Mouse (Mus musculus) embryonic facial prominence, embryonic 11.5 days (tissue): Measurements from ENCODE around the gene Hist1h3f. TPM values are rescaled to one million over a fixed set of nuclear protein-coding genes. Genes with fewer than 3 reads are reported as not detected.

Source experiments
- ATAC-seq: fragments of 200-750 bp; cut with Nextera tagmentation; replicated peaks from 2 replicates; pipeline ENCODE4 v1.8.0; 2017; ENCODE audit warnings: low read depth; ENCODE audit not compliant: insufficient number of reproducible peaks, low FRiP score, low TSS enrichment
- DNase-seq: peaks from one replicate; pipeline ENCODE4 v3.0.0-alpha.2; 2015; ENCODE audit warnings: low spot score
- H3K27ac ChIP-seq: fragments of 300-500 bp; sonication (generic); replicated peaks from 2 replicates; pipeline ENCODE4 v1.5.1; 2014; ENCODE audit warnings: mild to moderate bottlenecking, low read depth, low read length, control low read depth
- H3K27me3 ChIP-seq: fragments of 300-500 bp; sonication (generic); 2 replicates; pipeline ENCODE4 v1.6.1; 2014; ENCODE audit warnings: mild to moderate bottlenecking, low read length, moderate library complexity, mixed read lengths; ENCODE audit not compliant: control insufficient read depth, insufficient read depth
- H3K36me3 ChIP-seq: fragments of 300-500 bp; sonication (generic); replicated peaks from 2 replicates; pipeline ENCODE4 v1.6.1; 2014; ENCODE audit warnings: low read depth, mild to moderate bottlenecking, low read length, moderate library complexity, mixed read lengths; ENCODE audit not compliant: control insufficient read depth, insufficient read depth
- H3K4me1 ChIP-seq: fragments of 300-500 bp; sonication (generic); 2 replicates; pipeline ENCODE4 v1.6.1; 2014; ENCODE audit warnings: low read length, mixed read lengths; ENCODE audit not compliant: control insufficient read depth, insufficient read depth
- H3K4me2 ChIP-seq: fragments of 300-500 bp; sonication (generic); 2 replicates; pipeline ENCODE4 v1.6.1; 2014; ENCODE audit warnings: low read depth, mild to moderate bottlenecking, control low read depth, low read length, moderate library complexity
- H3K4me3 ChIP-seq: fragments of 300-500 bp; sonication (generic); 2 replicates; pipeline ENCODE4 v1.5.1; 2014; ENCODE audit warnings: low read depth, low read length, control low read depth
- H3K9ac ChIP-seq: fragments of 300-500 bp; sonication (generic); replicated peaks from 2 replicates; pipeline ENCODE4 v1.6.1; 2014; ENCODE audit warnings: mild to moderate bottlenecking, control low read depth, low read length
- H3K9me3 ChIP-seq: fragments of 300-500 bp; sonication (generic); replicated peaks from 2 replicates; pipeline ENCODE4 v1.6.1; 2016; ENCODE audit warnings: mild to moderate bottlenecking, low read length, inconsistent platforms, mixed read lengths; ENCODE audit not compliant: control insufficient read depth
- WGBS: fragments of 180-500 bp; shearing (Covaris S2); extraction: QIAGEN DNeasy Blood & Tissue Kit; methylation state at CpG from one replicate; pipeline ENCODE4 v1.1.7; 2014; 5-methylcytosine and 5-hydroxymethylcytosine counted together
- polyA plus RNA-seq: library from polyadenylated mRNA; unstranded; fragments of >200 nt; fragmentation: Nextera tagmentation; extraction: Ambion mirVana; gene quantifications from 2 replicates; pipeline ENCODE4 v1.2.1, GENCODE M21; 2014

The Hist1h3f gene
- polyA plus RNA-seq, result 1.2 and 1.5 TPM in 2 replicates

DNA sequence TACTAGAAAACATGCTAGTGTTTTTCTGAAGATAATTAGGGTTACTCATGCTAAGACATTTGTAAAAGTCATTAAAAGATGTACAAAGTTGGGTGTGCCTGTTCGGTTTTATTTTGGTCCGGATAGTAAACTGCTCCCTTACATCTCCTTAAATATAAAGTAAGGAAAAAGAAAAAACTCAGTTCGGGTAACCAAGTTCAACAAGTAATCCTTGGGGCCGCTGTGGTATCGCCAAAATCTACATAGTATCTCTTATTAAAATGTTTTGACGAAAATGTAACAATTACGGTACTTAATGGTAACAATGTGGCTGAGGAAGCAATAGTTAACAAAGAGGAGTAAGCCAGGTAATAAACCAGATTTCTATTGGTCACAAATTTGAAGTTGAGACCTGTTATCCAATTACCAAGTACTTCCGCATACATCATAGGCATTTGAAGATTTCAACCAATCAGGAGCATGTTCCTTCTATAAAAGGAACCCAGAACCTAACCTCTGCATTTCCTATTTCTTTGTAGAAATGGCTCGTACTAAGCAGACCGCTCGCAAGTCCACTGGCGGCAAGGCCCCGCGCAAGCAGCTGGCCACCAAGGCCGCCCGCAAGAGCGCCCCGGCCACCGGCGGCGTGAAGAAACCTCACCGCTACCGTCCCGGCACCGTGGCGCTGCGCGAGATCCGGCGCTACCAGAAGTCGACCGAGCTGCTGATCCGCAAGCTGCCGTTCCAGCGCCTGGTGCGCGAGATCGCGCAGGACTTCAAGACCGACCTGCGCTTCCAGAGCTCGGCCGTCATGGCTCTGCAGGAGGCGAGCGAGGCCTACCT is at the start of gene Hist1h3f:
TSS of gene Hist1h3f (plus strand) at position 88 of the 822 bp plus-strand sequence.
- Histone ChIP-seq H3K4me2 (peak within 1 kb of the TSS; percentile 70), H3K27me3 (no peaks in the 10 kb centered on the region), H3K27ac (peak within 1 kb of the TSS; percentile 83), H3K4me1 (no peaks in the 10 kb centered on the region), H3K4me3 (peak within 1 kb of the TSS; percentile 45), H3K36me3 (no peaks in the 10 kb centered on the region), H3K9ac (peak within 1 kb of the TSS; percentile 65), H3K9me3 (no peaks in the 10 kb centered on the region)
- WGBS, result under 1% methylated on average over 21 of the region's 45 CpGs
- DNase-seq, result peak; percentile 97
- peak; percentile 86 for ATAC-seq

DNA sequence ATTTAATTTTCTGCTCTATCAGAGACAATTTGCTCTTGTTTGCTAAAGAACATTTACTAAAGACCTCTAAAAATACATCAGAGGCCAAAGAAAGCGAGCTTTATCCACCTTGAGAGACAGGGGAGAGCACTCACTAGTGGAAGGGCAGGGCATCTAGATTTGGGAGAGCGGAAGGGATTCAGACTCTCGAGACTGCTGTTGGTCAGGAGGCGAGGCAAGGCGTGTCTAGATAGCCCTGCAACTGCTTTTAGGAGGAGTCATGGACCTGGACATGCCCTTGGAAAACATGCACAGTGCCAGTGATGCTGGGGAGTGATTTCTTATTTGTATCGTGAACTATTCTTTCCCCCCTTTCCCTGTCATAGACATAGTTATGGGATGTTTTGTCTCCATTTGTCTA is 48.3 kb upstream of the Hist1h3f start:
- Histone ChIP-seq H3K27ac (no peak overlapping the region), H3K9ac (no peak overlapping the region), H3K27me3 (no peaks in the 10 kb centered on the region), H3K9me3 (no peaks in the 10 kb centered on the region), H3K4me1 (no peaks in the 10 kb centered on the region), H3K4me2 (no peak overlapping the region), H3K4me3 (no peak overlapping the region), H3K36me3 (no peaks in the 10 kb centered on the region)
- DNase-seq (no peak), ATAC-seq (no peak)
- 77% methylated on average over 6 of the region's 6 CpGs for WGBS

DNA sequence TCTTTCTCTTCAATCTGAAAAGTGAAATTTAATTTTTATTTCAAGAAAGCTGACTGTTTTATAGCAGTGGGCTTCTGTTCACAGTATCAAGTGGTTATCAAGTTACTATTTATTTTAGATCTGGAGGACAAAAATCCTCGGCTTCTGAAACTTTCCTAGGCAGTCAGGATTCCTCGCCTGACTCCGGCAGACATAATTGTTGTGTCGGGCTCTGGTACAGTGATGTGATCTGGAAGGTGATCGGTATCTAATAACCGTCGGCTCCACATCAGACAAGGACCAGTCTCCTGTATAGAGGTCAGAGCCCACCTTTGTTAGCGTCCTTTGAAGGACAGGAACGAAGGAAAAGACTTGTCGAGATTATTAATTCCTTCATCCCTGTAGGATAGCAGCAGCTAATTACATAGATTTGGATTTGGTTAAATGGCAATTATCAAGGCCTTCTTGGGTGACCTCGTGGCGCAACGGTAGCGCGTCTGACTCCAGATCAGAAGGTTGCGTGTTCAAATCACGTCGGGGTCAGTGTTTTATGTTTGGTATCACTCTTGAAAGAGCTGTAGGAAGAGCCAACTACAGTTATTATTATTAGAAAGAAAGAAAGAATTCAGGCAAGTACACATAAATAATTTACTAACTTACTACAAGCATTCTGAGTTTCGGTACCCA is 46.1 kb upstream of the Hist1h3f start:
- 1% methylated on average over 19 of the region's 19 CpGs for WGBS
- no peaks in the 10 kb centered on the region for H3K27me3 ChIP-seq
- H3K4me2 ChIP-seq, result peak overlapping the region; percentile 27
- no peak overlapping the region for H3K27ac ChIP-seq
- DNase-seq (peak; percentile 74), ATAC-seq (no peak)
- H3K4me1 ChIP-seq, result no peaks in the 10 kb centered on the region
- H3K4me3 ChIP-seq, result peak overlapping the region; percentile 26
- H3K9me3 ChIP-seq, result no peaks in the 10 kb centered on the region
- H3K9ac ChIP-seq, result no peak overlapping the region
- H3K36me3 ChIP-seq, result no peaks in the 10 kb centered on the region

DNA sequence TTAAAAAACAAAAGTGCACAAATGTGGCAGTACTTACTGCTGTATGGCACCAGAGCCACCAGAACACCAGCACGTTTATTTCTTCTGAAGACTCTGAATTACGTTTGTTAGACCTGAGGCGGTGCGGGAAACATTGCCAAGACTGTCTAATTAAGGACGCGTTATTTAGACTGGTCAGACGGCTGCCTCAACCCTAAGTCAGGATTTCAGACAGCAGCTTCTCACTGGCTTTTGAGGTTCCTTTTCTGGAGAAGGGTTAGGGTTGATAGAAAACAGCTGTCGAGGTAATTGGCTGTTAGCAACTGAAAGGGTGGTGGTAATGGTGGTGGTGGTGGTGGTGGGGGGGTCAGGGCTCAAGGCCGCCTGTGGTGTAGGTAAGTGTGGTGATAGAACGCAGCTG is 45.2 kb upstream of the Hist1h3f start:
- Histone ChIP-seq H3K27me3 (no peaks in the 10 kb centered on the region), H3K9me3 (no peaks in the 10 kb centered on the region), H3K4me2 (peak overlapping the region; percentile 27), H3K27ac (no peak overlapping the region), H3K4me1 (no peaks in the 10 kb centered on the region), H3K9ac (0 out of 2 replicates have a peak overlapping the region, but pooled peaks have one; percentile 25), H3K4me3 (peak overlapping the region; percentile 26), H3K36me3 (no peaks in the 10 kb centered on the region)
- 3% methylated on average over 10 of the region's 10 CpGs for WGBS
- ATAC-seq (peak; percentile 50; the same call in 1 of the 2 replicates), DNase-seq (peak; percentile 79)

DNA sequence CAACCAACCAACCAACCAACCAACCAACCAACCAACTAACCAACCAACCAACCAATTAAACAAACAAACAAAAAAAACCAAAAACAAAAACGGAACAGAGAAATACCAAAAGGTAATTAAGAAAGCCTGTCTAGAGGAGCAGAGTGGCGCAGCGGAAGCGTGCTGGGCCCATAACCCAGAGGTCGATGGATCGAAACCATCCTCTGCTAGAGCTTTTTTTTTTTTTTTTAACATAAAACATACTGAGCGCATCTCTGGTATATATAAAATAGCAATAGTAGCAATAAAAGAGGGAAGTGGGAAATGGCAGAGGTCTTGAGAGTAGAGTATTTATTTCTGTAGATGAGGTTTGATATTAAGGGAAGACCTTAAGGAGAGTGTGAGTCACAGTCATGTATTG is 43.9 kb upstream of the Hist1h3f start:
- Histone ChIP-seq H3K9me3 (no peaks in the 10 kb centered on the region), H3K4me3 (no peak overlapping the region), H3K4me1 (no peaks in the 10 kb centered on the region), H3K4me2 (no peak overlapping the region), H3K27ac (no peak overlapping the region), H3K36me3 (no peaks in the 10 kb centered on the region), H3K27me3 (no peaks in the 10 kb centered on the region), H3K9ac (no peak overlapping the region)
- 5% methylated on average over 7 of the region's 7 CpGs for WGBS
- no peak for ATAC-seq
- no peak for DNase-seq

DNA sequence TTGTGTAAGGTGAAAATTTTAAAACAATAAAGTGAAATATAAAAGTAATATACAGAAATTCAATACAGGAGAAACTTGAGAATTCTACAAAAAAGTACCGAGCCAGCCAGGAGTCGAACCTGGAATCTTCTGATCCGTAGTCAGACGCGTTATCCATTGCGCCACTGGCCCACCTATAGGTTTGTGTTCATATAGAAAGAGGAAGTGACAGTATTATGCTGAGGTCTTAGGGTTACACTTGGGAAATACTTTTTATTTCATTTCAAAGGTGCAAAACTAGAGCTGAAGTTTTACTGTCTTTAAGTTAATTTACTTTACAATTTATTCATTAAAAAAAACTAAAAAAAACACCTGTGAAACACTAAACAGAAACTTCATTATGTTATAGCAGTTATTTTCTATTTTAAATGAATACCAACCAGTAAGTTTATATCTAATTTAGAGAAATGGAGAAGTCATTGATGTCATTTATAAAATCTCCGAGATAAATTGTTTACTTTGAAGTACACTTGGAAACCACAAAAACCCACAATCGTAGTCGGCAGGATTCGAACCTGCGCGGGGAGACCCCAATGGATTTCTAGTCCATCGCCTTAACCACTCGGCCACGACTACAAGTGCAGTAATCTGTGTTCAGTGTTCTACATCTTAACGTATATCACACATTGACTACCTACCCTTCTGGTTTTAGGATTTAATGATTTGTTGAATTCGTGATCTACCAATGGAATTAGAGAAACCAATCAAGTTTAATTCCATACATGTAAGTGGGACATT is 43.2 kb upstream of the Hist1h3f start:
- ATAC-seq, result peak; percentile 51; the same call in 1 of the 2 replicates
- Histone ChIP-seq H3K4me3 (peak overlapping the region; percentile 2; the same call in 1 of the 2 replicates), H3K4me1 (no peaks in the 10 kb centered on the region), H3K27ac (no peak overlapping the region), H3K4me2 (no peak overlapping the region), H3K9ac (no peak overlapping the region), H3K27me3 (no peaks in the 10 kb centered on the region), H3K36me3 (no peaks in the 10 kb centered on the region), H3K9me3 (no peaks in the 10 kb centered on the region)
- under 1% methylated on average over 17 of the region's 17 CpGs for WGBS
- DNase-seq, result peak; percentile 91

DNA sequence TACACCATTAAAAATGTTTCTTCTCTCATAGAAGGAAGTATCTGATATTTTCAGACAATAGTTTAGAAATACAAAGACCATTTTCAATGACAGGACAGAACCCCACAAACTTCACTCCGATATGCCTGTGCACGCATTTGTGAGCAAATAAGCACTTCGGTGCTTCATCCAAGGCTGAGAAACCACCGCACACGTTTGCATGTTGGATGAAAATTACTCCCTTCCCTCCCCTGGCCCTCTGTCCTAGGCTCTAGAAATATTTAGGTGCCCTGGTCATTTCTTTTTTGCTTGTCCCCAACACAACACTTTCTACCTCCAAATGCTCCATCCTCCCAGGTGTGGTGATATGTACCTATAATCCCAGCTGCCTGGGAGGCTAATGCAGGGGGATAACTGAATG is 42.3 kb upstream of the Hist1h3f start:
- Histone ChIP-seq H3K27me3 (no peaks in the 10 kb centered on the region), H3K4me2 (peak overlapping the region; percentile 36), H3K9me3 (no peaks in the 10 kb centered on the region), H3K9ac (no peak overlapping the region), H3K4me1 (no peaks in the 10 kb centered on the region), H3K27ac (no peak overlapping the region), H3K4me3 (peak overlapping the region; percentile 14; the same call in 1 of the 2 replicates), H3K36me3 (no peaks in the 10 kb centered on the region)
- 20% methylated on average over 5 of the region's 5 CpGs for WGBS
- ATAC-seq, result no peak
- DNase-seq, result no peak
